Mouse (Mus musculus): ENCODE results near the gene 2310007B03Rik. TPM values are rescaled to one million over a fixed set of nuclear protein-coding genes. Genes with fewer than 3 reads are reported as not detected.

The 2310007B03Rik gene
- total RNA-seq, 2 experiments from 2014 or later = not detected

- no peak for ATAC-seq (replicated peaks; ENCODE audit: low FRiP score, poor library complexity, severe bottlenecking)
Measured at GRCm38 (mm10) chr1:93115471-93115870, 45.3 kb downstream of the 2310007B03Rik start.

GRCm38 (mm10) chr1:93114713-93115463, 45.9 kb downstream of the 2310007B03Rik start:
- no peak for ATAC-seq (replicated peaks; ENCODE audit: low FRiP score, poor library complexity, severe bottlenecking)

GRCm38 (mm10) chr1:93102700-93103099, 58.0 kb downstream of the 2310007B03Rik start:
- ATAC-seq (replicated peaks; ENCODE audit: low FRiP score, poor library complexity, severe bottlenecking) = no peak

DNA sequence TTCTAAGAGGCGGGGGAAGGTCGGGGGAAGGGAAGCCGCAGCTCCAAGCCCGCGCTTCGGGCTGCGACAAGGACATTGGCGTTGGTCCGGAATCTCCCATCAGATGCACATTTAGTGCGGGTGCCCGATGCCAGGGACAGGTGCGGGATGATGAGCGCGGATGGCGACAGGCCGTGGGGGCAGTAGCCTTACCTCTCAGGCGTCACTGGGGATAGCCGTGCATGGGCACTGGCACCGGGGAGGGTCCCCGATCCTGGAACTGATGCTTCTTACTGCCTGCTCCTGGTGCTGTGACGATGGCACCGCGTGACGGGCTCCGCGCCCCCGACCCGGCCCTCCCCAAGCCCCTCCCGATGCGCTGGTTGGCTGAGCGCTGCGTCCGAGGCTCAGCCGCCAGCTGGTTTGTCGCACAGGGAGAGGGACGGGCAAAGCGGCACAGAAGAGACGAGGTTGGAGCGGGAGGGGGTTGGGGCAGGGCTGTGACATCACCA, 59.1 kb downstream of the 2310007B03Rik start, which contains the start of gene Kif1a:
Kif1a (minus strand) TSS at position 381 of the 491 bp plus-strand sequence.
- ATAC-seq (replicated peaks; ENCODE audit: low FRiP score, poor library complexity, severe bottlenecking) = no peak

Other genes with a start within 250 kb of the 2310007B03Rik start
- 1.9 TPM in 1 of 2 replicates, not detected in the other for gene Capn10, start 226.6 kb downstream of the 2310007B03Rik start, total RNA-seq (2015; ENCODE audit: low replicate concordance)
- 2.1 and 18.5 TPM in 2 replicates for gene Capn10, start 226.6 kb downstream of the 2310007B03Rik start, total RNA-seq (2017; ENCODE audit: low replicate concordance)
- gene Gpr35, start 210.1 kb downstream of the 2310007B03Rik start, total RNA-seq (2015; ENCODE audit: low replicate concordance) = 1.2 and 4.2 TPM in 2 replicates
- 1.1 and 3.2 TPM in 2 replicates for gene Gpr35, start 210.1 kb downstream of the 2310007B03Rik start, total RNA-seq (2017; ENCODE audit: low replicate concordance)
- not detected in 2 replicates for gene Aqp12, start 154.6 kb downstream of the 2310007B03Rik start, total RNA-seq (2015; ENCODE audit: low replicate concordance)
- not detected in 2 replicates for gene Aqp12, start 154.6 kb downstream of the 2310007B03Rik start, total RNA-seq (2017; ENCODE audit: low replicate concordance)
- gene Kif1a, start 59.0 kb downstream of the 2310007B03Rik start, total RNA-seq (2015; ENCODE audit: low replicate concordance) = not detected in 2 replicates
- under 0.01 TPM in 1 of 2 replicates, not detected in the other for gene Kif1a, start 59.0 kb downstream of the 2310007B03Rik start, total RNA-seq (2017; ENCODE audit: low replicate concordance)
- not detected in 2 replicates for gene Agxt, start 25.7 kb downstream of the 2310007B03Rik start, total RNA-seq (2015; ENCODE audit: low replicate concordance)
- not detected in 2 replicates for gene Agxt, start 25.7 kb downstream of the 2310007B03Rik start, total RNA-seq (2017; ENCODE audit: low replicate concordance)
- gene Crocc2, start 7.8 kb upstream of the 2310007B03Rik start, total RNA-seq (2015; ENCODE audit: low replicate concordance) = not detected in 2 replicates
- gene Crocc2, start 7.8 kb upstream of the 2310007B03Rik start, total RNA-seq (2017; ENCODE audit: low replicate concordance) = not detected in 2 replicates
- 0.63 and 1.7 TPM in 2 replicates for gene Sned1, start 74.9 kb upstream of the 2310007B03Rik start, total RNA-seq (2015; ENCODE audit: low replicate concordance)
- gene Sned1, start 74.9 kb upstream of the 2310007B03Rik start, total RNA-seq (2017; ENCODE audit: low replicate concordance) = 0.09 TPM in 1 of 2 replicates, not detected in the other
- 7.5 and 8.4 TPM in 2 replicates for gene Mterf4, start 145.0 kb upstream of the 2310007B03Rik start, total RNA-seq (2015; ENCODE audit: low replicate concordance)
- 2.3 and 11.3 TPM in 2 replicates for gene Mterf4, start 145.0 kb upstream of the 2310007B03Rik start, total RNA-seq (2017; ENCODE audit: low replicate concordance)
- gene Ppp1r7, start 181.9 kb upstream of the 2310007B03Rik start, total RNA-seq (2015; ENCODE audit: low replicate concordance) = 6.3 and 11.0 TPM in 2 replicates
- gene Ppp1r7, start 181.9 kb upstream of the 2310007B03Rik start, total RNA-seq (2017; ENCODE audit: low replicate concordance) = 4.9 and 12.3 TPM in 2 replicates
- gene Pask, start 182.5 kb upstream of the 2310007B03Rik start, total RNA-seq (2015; ENCODE audit: low replicate concordance) = 6.5 and 11.0 TPM in 2 replicates
- 13.1 and 14.6 TPM in 2 replicates for gene Pask, start 182.5 kb upstream of the 2310007B03Rik start, total RNA-seq (2017; ENCODE audit: low replicate concordance)
- gene Ano7, start 213.0 kb upstream of the 2310007B03Rik start, total RNA-seq (2015; ENCODE audit: low replicate concordance) = not detected in 2 replicates
- gene Ano7, start 213.0 kb upstream of the 2310007B03Rik start, total RNA-seq (2017; ENCODE audit: low replicate concordance) = not detected in 2 replicates